Mouse (Mus musculus) testis, postnatal 14 days (tissue): Measurements from ENCODE around the gene Olfr317.
"Not testable (repeated sequence)": the region's sequence is repeated elsewhere in the genome, so short reads cannot be mapped to it uniquely, and the experiment has no call there.

Source experiments
- DNase-seq: peaks from one replicate; pipeline ENCODE4 v3.0.0; 2021; ENCODE audit warnings: low spot score

The Olfr317 gene

GRCm38 (mm10) chr11:58738792-58739262 is at the start of gene Olfr317:
Olfr317 (minus strand) TSS chr11:58739212.
- no peak for DNase-seq

- no peak for DNase-seq
These were observed 49.3 kb upstream of the Olfr317 start for GRCm38 (mm10) chr11:58788346-58788745.

- DNase-seq, result no peak
These were observed 48.6 kb upstream of the Olfr317 start for GRCm38 (mm10) chr11:58787651-58788050.

- DNase-seq, result no peak
These were observed 45.2 kb upstream of the Olfr317 start for GRCm38 (mm10) chr11:58784182-58784581.

GRCm38 (mm10) chr11:58782480-58783089 is 43.6 kb upstream of the Olfr317 start, which contains the start of gene Olfr314:
Olfr314 (plus strand) TSS chr11:58782952.
- DNase-seq, result no peak

- DNase-seq, result no peak
These were observed 33.9 kb upstream of the Olfr317 start, which contains the start of gene Olfr315 for GRCm38 (mm10) chr11:58772888-58773287. Olfr315 (plus strand) TSS chr11:58773188.

- DNase-seq, result no peak
These were observed 13.4 kb upstream of the Olfr317 start, which contains the start of gene Olfr316 for GRCm38 (mm10) chr11:58752434-58752833. Olfr316 (plus strand) TSS chr11:58752734.

- DNase-seq, result peak; percentile 57
These were observed 12.1 kb upstream of the Olfr317 start for GRCm38 (mm10) chr11:58751096-58751495.

- DNase-seq, result no peak
These were observed 5.6 kb downstream of the Olfr317 start for GRCm38 (mm10) chr11:58733372-58733771.

- DNase-seq, result not testable (repeated sequence)
These were observed 10.9 kb downstream of the Olfr317 start for GRCm38 (mm10) chr11:58727896-58728650.

GRCm38 (mm10) chr11:58723914-58724313 is 15.1 kb downstream of the Olfr317 start, which contains the start of gene Olfr318:
Olfr318 (minus strand) TSS chr11:58724014.
- DNase-seq, result no peak

GRCm38 (mm10) chr11:58719701-58720100 is 19.3 kb downstream of the Olfr317 start:
- no peak for DNase-seq

GRCm38 (mm10) chr11:58717723-58718122 is 21.3 kb downstream of the Olfr317 start:
- DNase-seq, result not testable (repeated sequence)

GRCm38 (mm10) chr11:58709086-58709485 is 29.9 kb downstream of the Olfr317 start:
- DNase-seq, result no peak

GRCm38 (mm10) chr11:58698862-58699261 is 40.1 kb downstream of the Olfr317 start, which contains the start of gene Olfr319:
Olfr319 (plus strand) TSS chr11:58699162.
- no peak for DNase-seq
